Mouse (Mus musculus) G1E (cell line): ENCODE measurements around the gene Smoc1. TPM values are rescaled to one million over a fixed set of nuclear protein-coding genes. Genes with fewer than 3 reads are reported as not detected.

Experiments
- ATAC-seq: 2 replicates; pipeline ENCODE4 v1.8.0; 2016; ENCODE audit warnings: mild to moderate bottlenecking; ENCODE audit not compliant: insufficient number of reproducible peaks, poor library complexity, low FRiP score, severe bottlenecking; ENCODE audit errors: extremely low read depth
- DNase-seq: peaks from one replicate; pipeline ENCODE4 v3.0.0; 2012; ENCODE audit warnings: low spot score
- H3K27me3 ChIP-seq: 2 replicates; pipeline ENCODE4 v1.6.1; 2012; ENCODE audit warnings: mild to moderate bottlenecking, low read length, inconsistent platforms; ENCODE audit not compliant: insufficient read depth
- H3K36me3 ChIP-seq: replicated peaks from 2 replicates; pipeline ENCODE3; 2012; ENCODE audit warnings: mild to moderate bottlenecking, inconsistent platforms
- H3K4me1 ChIP-seq: 2 replicates; pipeline ENCODE4 v1.6.1; 2012; ENCODE audit warnings: low read depth, low read length, inconsistent platforms, mixed read lengths; ENCODE audit not compliant: insufficient read depth
- H3K4me3 ChIP-seq: 2 replicates; pipeline ENCODE4 v1.5.1; 2012; ENCODE audit warnings: low read depth, mild to moderate bottlenecking, inconsistent platforms, low read length, moderate library complexity, mixed read lengths
- H3K9me3 ChIP-seq: replicated peaks from 2 replicates; pipeline ENCODE4 v1.6.1; 2012; ENCODE audit warnings: inconsistent platforms
- CTCF ChIP-seq: IDR thresholded peaks from 2 replicates; pipeline ENCODE4 v1.5.1; 2012; ENCODE audit warnings: low read depth, low read length, inconsistent platforms, mixed read lengths
- GATA1 ChIP-seq: IDR thresholded peaks from 2 replicates; pipeline ENCODE4 v1.6.1; 2012; ENCODE audit warnings: borderline replicate concordance, low read length, inconsistent platforms, mixed read lengths
- GATA2 ChIP-seq: IDR thresholded peaks from 2 replicates; pipeline ENCODE4 v1.6.1; 2012; ENCODE audit warnings: low read depth, low read length, inconsistent platforms, borderline replicate concordance
- POLR2AphosphoS5 ChIP-seq: IDR thresholded peaks from 2 replicates; pipeline ENCODE4 v1.6.1; 2012; ENCODE audit warnings: low read depth, low read length, inconsistent platforms; ENCODE audit not compliant: insufficient replicate concordance
- TAL1 ChIP-seq: conservative IDR thresholded peaks from 2 replicates; pipeline ENCODE4 v1.6.1; 2012; ENCODE audit warnings: low read depth, low read length, inconsistent platforms, mixed read lengths
- polyA plus RNA-seq: library from polyadenylated mRNA; stranded (reverse); fragments of >175 nt; gene quantifications from 2 replicates; pipeline ENCODE4 v1.2.3, GENCODE M21; 2012
- total RNA-seq, 2 experiments: library from RNA; stranded (forward) in 1 of 2; stranded (reverse) in 1 of 2; fragments of 200-1000 nt in 1 of 2; fragments of >200 nt in 1 of 2; fragmentation: Nextera tagmentation in 1 of 2; gene quantifications; 2 replicates each; pipeline ENCODE4 v1.2.3; 2014 to 2017

The Smoc1 gene
- total and polyA plus RNA-seq, 3 experiments, result 10.6 to 36.3 (median 28.1) TPM

DNA sequence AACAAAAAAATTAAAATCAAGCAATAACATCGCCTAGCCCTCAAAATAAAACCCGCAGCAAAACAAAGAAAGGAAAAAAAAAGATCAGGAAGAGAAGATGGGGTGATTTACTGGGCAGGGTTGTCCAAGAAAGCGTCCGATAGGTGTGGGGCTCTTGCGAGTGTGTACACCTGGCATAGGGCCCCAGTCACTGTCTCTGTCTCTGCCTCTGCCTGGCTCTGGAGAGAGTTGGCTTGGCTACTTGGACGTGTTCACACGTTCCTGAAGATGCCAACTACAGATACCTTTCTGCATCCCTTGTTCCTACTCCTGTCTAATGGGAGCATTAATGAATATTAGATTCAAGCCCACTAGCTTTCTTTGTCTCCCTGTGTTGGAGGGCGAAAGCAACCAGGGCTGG is 140.0 kb downstream of the Smoc1 start:
- Histone ChIP-seq H3K4me3 (no peak overlapping the region), H3K9me3 (no peaks in the 10 kb centered on the region), H3K4me1 (peaks cover 7% of the 10 kb centered on the region), H3K27me3 (no peaks in the 10 kb centered on the region), H3K36me3 (peaks cover 88% of the 10 kb centered on the region)
- no peak for ATAC-seq
- DNase-seq, result no peak
- no peak for TF ChIP-seq POLR2AphosphoS5
- no peak for TF ChIP-seq TAL1
- TF ChIP-seq CTCF, result no peak
- no peak for TF ChIP-seq GATA1
- no peak for TF ChIP-seq GATA2

- H3K27me3 ChIP-seq, result no peaks in the 10 kb centered on the region
- H3K36me3 ChIP-seq, result peaks cover 89% of the 10 kb centered on the region
- no peaks in the 10 kb centered on the region for H3K9me3 ChIP-seq
- no peak for TF ChIP-seq TAL1
- no peak for TF ChIP-seq GATA2
- TF ChIP-seq POLR2AphosphoS5, result no peak
- TF ChIP-seq CTCF, result no peak
- TF ChIP-seq GATA1, result no peak
- H3K4me1 ChIP-seq, result peaks cover 7% of the 10 kb centered on the region
- DNase-seq (no peak), ATAC-seq (no peak)
- no peak overlapping the region for H3K4me3 ChIP-seq
These were observed 140.5 kb downstream of the Smoc1 start for GRCm38 (mm10) chr12:81167142-81167541.

GRCm38 (mm10) chr12:81168031-81168430 is 141.4 kb downstream of the Smoc1 start:
- no peaks in the 10 kb centered on the region for H3K9me3 ChIP-seq
- H3K4me1 ChIP-seq, result peaks cover 7% of the 10 kb centered on the region
- peaks cover 92% of the 10 kb centered on the region for H3K36me3 ChIP-seq
- DNase-seq, result no peak
- no peaks in the 10 kb centered on the region for H3K27me3 ChIP-seq
- TF ChIP-seq TAL1 (no peak), GATA2 (no peak), POLR2AphosphoS5 (no peak), GATA1 (no peak), CTCF (no peak)
- no peak overlapping the region for H3K4me3 ChIP-seq
- no peak for ATAC-seq

DNA sequence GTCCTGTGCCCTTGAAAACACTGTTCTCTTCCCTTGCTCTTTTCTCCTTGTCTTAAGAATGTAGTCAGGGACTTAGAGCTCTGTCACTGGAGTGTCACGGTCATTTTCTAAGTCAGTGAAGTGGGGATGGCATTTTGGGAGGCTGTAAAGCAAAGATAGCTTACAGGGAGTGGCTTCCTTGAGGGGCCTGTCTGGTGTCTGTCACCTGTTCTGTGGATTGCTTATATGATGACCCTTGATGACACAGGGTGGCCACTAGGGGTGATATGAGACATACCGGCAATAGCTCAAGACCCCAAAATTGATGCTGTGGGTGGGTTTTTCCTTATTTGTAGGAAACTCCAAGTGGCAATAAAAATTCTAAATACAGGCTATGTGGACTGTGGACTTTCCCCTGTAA is 141.9 kb downstream of the Smoc1 start:
- TF ChIP-seq GATA1 (no peak), CTCF (no peak; the same call in 1 of the 2 replicates), TAL1 (no peak), POLR2AphosphoS5 (no peak), GATA2 (no peak)
- no peak for ATAC-seq
- H3K9me3 ChIP-seq, result no peaks in the 10 kb centered on the region

GRCm38 (mm10) chr12:81170076-81170475 is 143.5 kb downstream of the Smoc1 start:
- H3K4me1 ChIP-seq, result peaks cover 7% of the 10 kb centered on the region
- ATAC-seq, result no peak
- H3K9me3 ChIP-seq, result no peaks in the 10 kb centered on the region
- H3K36me3 ChIP-seq, result peaks cover 93% of the 10 kb centered on the region
- DNase-seq, result no peak
- no peak overlapping the region for H3K4me3 ChIP-seq
- no peaks in the 10 kb centered on the region for H3K27me3 ChIP-seq
- peak; percentile 43; the same call in 1 of the 2 replicates for TF ChIP-seq CTCF
- TF ChIP-seq POLR2AphosphoS5, result no peak
- TF ChIP-seq GATA2, result no peak

More for the DNA sequence above, 141.9 kb downstream of the Smoc1 start:
- DNase-seq, result peak; percentile 26
- no peak overlapping the region for H3K4me3 ChIP-seq
- H3K4me1 ChIP-seq, result peaks cover 7% of the 10 kb centered on the region
- peaks cover 92% of the 10 kb centered on the region for H3K36me3 ChIP-seq
- H3K27me3 ChIP-seq, result no peaks in the 10 kb centered on the region

- ATAC-seq, result no peak
- Histone ChIP-seq H3K36me3 (peaks cover 79% of the 10 kb centered on the region), H3K9me3 (no peaks in the 10 kb centered on the region), H3K4me3 (no peak overlapping the region), H3K4me1 (peaks cover 4% of the 10 kb centered on the region), H3K27me3 (no peaks in the 10 kb centered on the region)
- TF ChIP-seq CTCF (no peak), POLR2AphosphoS5 (no peak), TAL1 (no peak), GATA2 (no peak), GATA1 (no peak)
- no peak for DNase-seq
These were observed 146.4 kb downstream of the Smoc1 start for GRCm38 (mm10) chr12:81173011-81173410.
